ENCODE assay signal across 11 mouse cellular contexts in genomic region chr1:136231596-136231995, GRCm38 (mm10). TPM values are rescaled to one million over a fixed set of nuclear protein-coding genes. Genes with fewer than 3 reads are reported as not detected.
DNase-seq lines count a peak whose midpoint lies in the region; ATAC-seq and TF ChIP-seq lines count a peak whose summit lies in the region.
"Had no signal": no experiment of that assay in that cellular context is flagged by ENCODE, and none has a peak within 500 bp of the region (broad histone marks: within the 10 kb centered on the region; RNA-seq: fewer than 3 reads in every experiment).

No protein-coding gene starts in this region.

- H3K27me3 ChIP-seq in lung, embryonic 14.5 days (ENCODE audit: insufficient read depth, low read length), result no peaks in the 10 kb centered on the region
- 0 out of 2 replicates have a peak, but pooled peaks cover 7% of the 10 kb centered on the region for H3K27me3 ChIP-seq in forebrain, embryonic 12.5 days
- no peaks in the 10 kb centered on the region for H3K27me3 ChIP-seq in limb, embryonic 13.5 days
- no peaks in the 10 kb centered on the region for H3K27me3 ChIP-seq in stomach, embryonic 14.5 days (ENCODE audit: control insufficient read depth, insufficient read depth, low read length)

- peak overlapping the region; percentile 76 for H3K4me2 ChIP-seq in lung, embryonic 14.5 days
- peak overlapping the region; percentile 76 for H3K4me2 ChIP-seq in forebrain, embryonic 12.5 days
- H3K4me2 ChIP-seq in limb, embryonic 13.5 days (replicated peaks), result peak overlapping the region; percentile 81
- peak overlapping the region; percentile 56 for H3K4me2 ChIP-seq in stomach, embryonic 14.5 days (replicated peaks; ENCODE audit: low read depth, low read length)

- ATAC-seq in lung, embryonic 14.5 days (ENCODE audit: insufficient read depth), result peak; percentile 2; the same call in 1 of the 2 replicates
- ATAC-seq in forebrain, embryonic 12.5 days (ENCODE audit: low FRiP score), result no peak
- ATAC-seq in limb, embryonic 13.5 days (ENCODE audit: low FRiP score, low read depth), result no peak
- ATAC-seq in stomach, embryonic 14.5 days (ENCODE audit: insufficient number of reproducible peaks, insufficient read depth, low FRiP score, low read depth), result peak; percentile 83
- ATAC-seq in granulocyte monocyte progenitor cell, adult 5-6 weeks (replicated peaks; ENCODE audit: poor library complexity, severe bottlenecking), result no peak
- no peak for ATAC-seq in inflammation-experienced regulatory T-cells, adult 6 months

- peak overlapping the region; percentile 58 for H3K4me3 ChIP-seq in lung, embryonic 14.5 days (ENCODE audit: low read depth, low read length)
- peak overlapping the region; percentile 63 for H3K4me3 ChIP-seq in forebrain, embryonic 12.5 days (replicated peaks)
- peak overlapping the region; percentile 68 for H3K4me3 ChIP-seq in limb, embryonic 13.5 days
- H3K4me3 ChIP-seq in stomach, embryonic 14.5 days (ENCODE audit: low read depth, low read length), result peak overlapping the region; percentile 61
- H3K4me3 ChIP-seq: gastrocnemius, adult 2 months had no signal

- H3K27ac ChIP-seq in lung, embryonic 14.5 days (ENCODE audit: low read depth), result peak overlapping the region; percentile 78
- H3K27ac ChIP-seq in forebrain, embryonic 12.5 days, result no peak overlapping the region
- H3K27ac ChIP-seq in limb, embryonic 13.5 days, result peak overlapping the region; percentile 23; the same call in 1 of the 2 replicates
- peak overlapping the region; percentile 77 for H3K27ac ChIP-seq in stomach, embryonic 14.5 days (ENCODE audit: low read length)
- H3K27ac ChIP-seq: gastrocnemius, adult 2 months had no signal

- H3K4me1 ChIP-seq in lung, embryonic 14.5 days (ENCODE audit: insufficient read depth), result peaks cover 27% of the 10 kb centered on the region
- H3K4me1 ChIP-seq in forebrain, embryonic 12.5 days, result peaks cover 70% of the 10 kb centered on the region
- peaks cover 60% of the 10 kb centered on the region for H3K4me1 ChIP-seq in limb, embryonic 13.5 days
- H3K4me1 ChIP-seq in stomach, embryonic 14.5 days (ENCODE audit: control insufficient read depth, insufficient read depth, low read length), result peaks cover 41% of the 10 kb centered on the region

- TF ChIP-seq CTCF in lung, embryonic 14.5 days (IDR thresholded peaks at IDR 0.05; ENCODE audit: low read depth), result no peak

- H3K36me3 ChIP-seq in lung, embryonic 14.5 days (ENCODE audit: insufficient read depth), result peaks cover 11% of the 10 kb centered on the region; the same call in 1 of the 2 replicates
- peaks cover 8% of the 10 kb centered on the region; the same call in 1 of the 2 replicates for H3K36me3 ChIP-seq in forebrain, embryonic 12.5 days (replicated peaks)
- H3K36me3 ChIP-seq in limb, embryonic 13.5 days, result peaks cover 17% of the 10 kb centered on the region
- no peaks in the 10 kb centered on the region; the same call in 1 of the 2 replicates for H3K36me3 ChIP-seq in stomach, embryonic 14.5 days (ENCODE audit: control insufficient read depth, insufficient read depth, low read length)

- no peaks in the 10 kb centered on the region for H3K9me3 ChIP-seq in lung, embryonic 14.5 days (ENCODE audit: low read depth, low read length)
- no peaks in the 10 kb centered on the region for H3K9me3 ChIP-seq in forebrain, embryonic 12.5 days
- H3K9me3 ChIP-seq in limb, embryonic 13.5 days, result no peaks in the 10 kb centered on the region
- no peaks in the 10 kb centered on the region for H3K9me3 ChIP-seq in stomach, embryonic 14.5 days (ENCODE audit: control insufficient read depth, low read depth, low read length)

- peak overlapping the region; percentile 13; the same call in 1 of the 2 replicates for H3K9ac ChIP-seq in lung, embryonic 14.5 days
- H3K9ac ChIP-seq in forebrain, embryonic 12.5 days, result peak overlapping the region; percentile 55
- H3K9ac ChIP-seq in limb, embryonic 13.5 days, result peak overlapping the region; percentile 78
- 0 out of 2 replicates have a peak overlapping the region, but pooled peaks have one; percentile 58 for H3K9ac ChIP-seq in stomach, embryonic 14.5 days (replicated peaks; ENCODE audit: low read depth, low read length)

- DNase-seq in lung, embryonic 14.5 days, result peak; percentile 30
- DNase-seq in lung, postnatal 25 days (ENCODE audit: low spot score), result no peak
- DNase-seq in kidney, adult 18-20 months, result no peak
- DNase-seq: gastrocnemius, adult 2 months; thymus, postnatal 36 days had no signal

- WGBS in lung, embryonic 14.5 days, result 6% methylated on average over 6 of the region's 6 CpGs
- WGBS in forebrain, embryonic 12.5 days, result 0% methylated on average over 6 of the region's 6 CpGs
- WGBS in limb, embryonic 13.5 days, result 6% methylated on average over 6 of the region's 6 CpGs
- WGBS in stomach, embryonic 14.5 days, result 3% methylated on average over 6 of the region's 6 CpGs

RNA-seq across cellular contexts. Expression of gene Inava, which starts 2.5 kb away (rescaled TPM):
- polyA plus RNA-seq in lung, embryonic 14.5 days (2014; fragmentation: Nextera tagmentation; extraction: Ambion mirVana), result 15.1 and 15.9 TPM in 2 replicates
- 13.9 and 15.1 TPM in 2 replicates for polyA plus RNA-seq in forebrain, embryonic 12.5 days (2016; fragmentation: Nextera tagmentation; extraction: Ambion mirVana)
- 18.8 and 21.1 TPM in 2 replicates for polyA plus RNA-seq in limb, embryonic 13.5 days (2015; fragmentation: Nextera tagmentation; extraction: Ambion mirVana)
- 38.7 and 40.3 TPM in 2 replicates for polyA plus RNA-seq in stomach, embryonic 14.5 days (2014; fragmentation: Nextera tagmentation; extraction: Ambion mirVana)
- not detected in 2 replicates for total RNA-seq in granulocyte monocyte progenitor cell, adult 5-6 weeks (2014; fragmentation: Nextera tagmentation)
- not detected in 2 replicates for total RNA-seq in granulocyte monocyte progenitor cell, adult 5-6 weeks (2017)
- polyA plus RNA-seq in inflammation-experienced regulatory T-cells, adult 6 months (2017; shearing (Covaris generic)), result under 1 TPM in 1 of 3 experiments, not detected in 2; 0.11 TPM
- total RNA-seq: gastrocnemius, adult 2 months had no signal

RNA-seq across cellular contexts. Expression of gene Mroh3, which starts 19.0 kb away (rescaled TPM):
- polyA plus RNA-seq in lung, embryonic 14.5 days (2014; fragmentation: Nextera tagmentation; extraction: Ambion mirVana), result 0.18 TPM in 1 of 2 replicates, not detected in the other
- 0.20 TPM in 1 of 2 replicates, not detected in the other for polyA plus RNA-seq in forebrain, embryonic 12.5 days (2016; fragmentation: Nextera tagmentation; extraction: Ambion mirVana)
- 0.17 TPM in 1 of 2 replicates, not detected in the other for polyA plus RNA-seq in limb, embryonic 13.5 days (2015; fragmentation: Nextera tagmentation; extraction: Ambion mirVana)
- 1.5 and 2.7 TPM in 2 replicates for polyA plus RNA-seq in stomach, embryonic 14.5 days (2014; fragmentation: Nextera tagmentation; extraction: Ambion mirVana)
- total RNA-seq in granulocyte monocyte progenitor cell, adult 5-6 weeks (2014; fragmentation: Nextera tagmentation), result not detected in 2 replicates
- not detected in 2 replicates for total RNA-seq in granulocyte monocyte progenitor cell, adult 5-6 weeks (2017)
- polyA plus RNA-seq in inflammation-experienced regulatory T-cells, adult 6 months (2017; shearing (Covaris generic)), result not detected
- total RNA-seq: gastrocnemius, adult 2 months; MEL had no signal

RNA-seq across cellular contexts. Expression of gene Gpr25, which starts 29.1 kb away (rescaled TPM):
- polyA plus RNA-seq in lung, embryonic 14.5 days (2014; fragmentation: Nextera tagmentation; extraction: Ambion mirVana), result not detected in 2 replicates
- polyA plus RNA-seq in forebrain, embryonic 12.5 days (2016; fragmentation: Nextera tagmentation; extraction: Ambion mirVana), result not detected in 2 replicates
- not detected in 2 replicates for polyA plus RNA-seq in limb, embryonic 13.5 days (2015; fragmentation: Nextera tagmentation; extraction: Ambion mirVana)
- not detected in 2 replicates for polyA plus RNA-seq in stomach, embryonic 14.5 days (2014; fragmentation: Nextera tagmentation; extraction: Ambion mirVana)
- not detected in 2 replicates for total RNA-seq in granulocyte monocyte progenitor cell, adult 5-6 weeks (2014; fragmentation: Nextera tagmentation)
- not detected in 2 replicates for total RNA-seq in granulocyte monocyte progenitor cell, adult 5-6 weeks (2017)
- polyA plus RNA-seq in inflammation-experienced regulatory T-cells, adult 6 months (2017; shearing (Covaris generic)), result not detected
- total RNA-seq: gastrocnemius, adult 2 months; MEL had no signal

Comparison
In these comparisons a context has a peak if more than half of its experiments do, and no peak if none do; other contexts are left out.
1. ATAC-seq: peak in lung, embryonic 14.5 days (single experiment) and stomach, embryonic 14.5 days (single experiment); none in forebrain, embryonic 12.5 days (single experiment), limb, embryonic 13.5 days (single experiment), granulocyte monocyte progenitor cell, adult 5-6 weeks (single experiment) and inflammation-experienced regulatory T-cells, adult 6 months (single experiment).
2. H3K9ac ChIP-seq: peak in every context shown above with its lines; median percentile 78 in limb, embryonic 13.5 days; 58 in stomach, embryonic 14.5 days; 55 in forebrain, embryonic 12.5 days; 13 in lung, embryonic 14.5 days.
3. RNA of gene Inava, which starts 2.5 kb away (polyA plus RNA-seq): 38.7 to 40.3 TPM in stomach, embryonic 14.5 days, 18.8 to 21.1 TPM in limb, embryonic 13.5 days, 15.1 to 15.9 TPM in lung, embryonic 14.5 days and 13.9 to 15.1 TPM in forebrain, embryonic 12.5 days; 0.11 TPM in inflammation-experienced regulatory T-cells, adult 6 months; every median in the first group is over 10 times any median in the second.
4. Peak in every context shown above with its lines, with median percentiles within 50 percentile points of each other: H3K4me2 ChIP-seq and H3K4me3 ChIP-seq.